Mouse (Mus musculus) spleen, postnatal 36 days (tissue): ENCODE results near the gene Rsph9.

Source experiments
- DNase-seq, 2 experiments: peaks; one replicate each; pipeline ENCODE4 v3.0.0; 2022; ENCODE audit warnings: low spot score in 2 of 2, mixed read lengths in 1 of 2

The Rsph9 gene

GRCm38 (mm10) chr17:46102608-46103159 lies 41.3 kb downstream of the Rsph9 start:
- no peak for DNase-seq

GRCm38 (mm10) chr17:46101906-46102305 lies 42.1 kb downstream of the Rsph9 start:
- DNase-seq, result no peak

DNA sequence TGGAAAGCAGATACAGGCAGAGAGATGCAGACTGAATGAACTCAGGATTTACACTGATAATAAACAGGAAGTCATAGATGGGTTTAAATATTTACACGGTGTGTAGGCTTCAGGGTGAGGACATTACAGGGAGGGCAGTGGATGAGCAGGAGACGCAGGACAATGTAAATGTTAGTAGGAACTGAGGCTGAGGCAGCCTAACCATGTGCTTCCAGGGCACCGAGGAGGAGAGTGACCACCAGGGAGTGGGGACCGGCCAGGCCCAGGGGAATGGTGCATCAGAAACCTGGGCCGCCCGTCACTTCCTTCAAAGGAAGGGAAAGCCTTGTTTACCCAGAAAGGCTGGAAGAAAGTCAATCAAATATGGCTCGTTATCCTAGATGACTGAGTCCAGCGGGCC lies 45.5 kb downstream of the Rsph9 start:
- no peak for DNase-seq

DNA sequence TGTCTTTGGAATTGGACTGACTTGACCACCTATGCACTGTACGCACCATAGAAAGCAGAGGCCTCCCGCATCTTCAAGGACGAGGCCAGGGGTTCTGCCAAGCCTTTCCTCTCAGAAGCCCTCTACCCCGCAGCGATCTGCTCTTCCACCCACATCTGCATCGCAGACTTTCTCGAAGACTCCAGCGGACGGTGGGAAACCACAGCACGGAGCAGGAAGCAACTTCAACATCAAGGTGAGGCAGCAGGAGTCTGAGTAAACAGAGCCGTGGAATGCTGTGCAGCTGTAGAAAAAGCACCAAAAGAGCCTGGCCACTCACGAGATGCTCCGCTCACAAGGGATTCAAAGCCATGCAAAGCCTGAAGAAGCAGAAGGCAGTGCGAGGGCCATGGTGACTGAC lies 52.1 kb downstream of the Rsph9 start:
- DNase-seq, result no peak

GRCm38 (mm10) chr17:46091351-46091750 lies 52.7 kb downstream of the Rsph9 start:
- DNase-seq, result no peak

- DNase-seq, result no peak
Observed at GRCm38 (mm10) chr17:46086341-46086870, 57.6 kb downstream of the Rsph9 start.

- DNase-seq, result peak; percentile 31 to 48
Observed at GRCm38 (mm10) chr17:46084091-46084501, 59.9 kb downstream of the Rsph9 start.

- no peak for DNase-seq
Observed at GRCm38 (mm10) chr17:46083381-46083780, 60.6 kb downstream of the Rsph9 start.

- no peak for DNase-seq
Observed at GRCm38 (mm10) chr17:46081657-46082056, 62.4 kb downstream of the Rsph9 start.

- DNase-seq, result no peak
Observed at GRCm38 (mm10) chr17:46081042-46081441, 63.0 kb downstream of the Rsph9 start.

- DNase-seq, result no peak
Observed at GRCm38 (mm10) chr17:46080388-46080787, 63.6 kb downstream of the Rsph9 start.

GRCm38 (mm10) chr17:46079037-46079436 lies 65.0 kb downstream of the Rsph9 start:
- DNase-seq, result no peak

DNA sequence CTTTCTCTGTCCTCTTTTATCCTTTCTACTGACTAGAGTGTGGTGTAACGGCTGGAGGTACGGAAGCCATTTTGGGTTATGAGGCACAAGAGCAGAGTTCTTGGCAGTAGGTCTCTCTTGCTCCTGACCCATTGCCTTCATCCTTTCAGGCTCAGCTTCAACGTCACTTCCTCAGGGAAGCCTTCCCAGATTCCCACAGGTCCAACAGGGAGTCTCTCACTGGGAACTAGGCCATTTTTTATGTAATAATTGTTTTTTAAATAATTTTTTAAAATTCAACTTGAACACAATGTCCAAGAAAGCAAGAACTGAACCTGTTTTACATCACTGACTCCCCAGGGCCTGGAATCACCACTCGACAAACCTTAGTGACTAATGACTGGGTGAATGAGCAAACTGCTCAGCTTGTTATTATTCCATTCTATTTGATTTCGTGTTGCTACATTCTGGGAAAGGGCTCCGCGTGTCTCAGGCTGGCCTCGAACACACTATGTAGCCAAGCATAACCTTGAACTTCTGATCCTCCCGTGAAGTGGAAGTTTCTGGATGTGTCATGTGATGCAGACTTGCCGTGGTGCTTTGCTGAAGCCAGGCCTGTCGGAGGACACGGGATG lies 66.0 kb downstream of the Rsph9 start:
- DNase-seq, result no peak

GRCm38 (mm10) chr17:46076260-46076551 lies 67.8 kb downstream of the Rsph9 start:
- DNase-seq, result no peak

DNA sequence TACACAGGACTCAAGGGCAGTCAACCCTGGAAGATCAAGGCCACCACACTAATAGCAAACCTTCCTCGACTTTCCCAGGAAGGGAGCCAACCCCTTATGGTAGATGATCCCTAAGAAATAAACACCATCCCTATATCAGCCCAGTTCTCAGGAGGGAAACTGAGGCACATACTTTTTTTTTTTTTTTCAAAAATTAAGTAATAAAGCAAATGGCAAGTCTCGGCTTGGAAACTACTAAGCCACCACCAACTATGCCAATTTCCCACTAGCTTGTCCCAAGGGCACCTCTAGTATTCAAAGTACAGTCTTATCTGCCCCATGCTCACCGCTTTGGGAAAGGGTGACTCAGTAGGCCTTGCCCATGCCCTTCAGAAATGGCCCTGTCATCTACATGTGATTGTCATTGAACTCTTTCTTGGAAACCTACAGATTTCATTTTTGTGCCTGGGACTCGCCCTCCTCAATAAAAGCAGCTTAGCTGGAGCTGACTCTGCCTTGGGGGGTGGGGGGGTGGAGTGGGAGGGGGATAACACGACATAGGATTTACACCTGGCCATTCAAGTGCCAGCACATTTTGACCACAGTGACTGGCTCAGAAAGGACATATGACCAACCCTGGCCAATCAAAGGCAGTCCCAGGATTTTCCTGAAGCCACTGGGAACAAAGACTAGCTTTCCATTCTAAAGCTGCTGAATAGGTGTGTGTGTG lies 68.3 kb downstream of the Rsph9 start:
- no peak for DNase-seq

DNA sequence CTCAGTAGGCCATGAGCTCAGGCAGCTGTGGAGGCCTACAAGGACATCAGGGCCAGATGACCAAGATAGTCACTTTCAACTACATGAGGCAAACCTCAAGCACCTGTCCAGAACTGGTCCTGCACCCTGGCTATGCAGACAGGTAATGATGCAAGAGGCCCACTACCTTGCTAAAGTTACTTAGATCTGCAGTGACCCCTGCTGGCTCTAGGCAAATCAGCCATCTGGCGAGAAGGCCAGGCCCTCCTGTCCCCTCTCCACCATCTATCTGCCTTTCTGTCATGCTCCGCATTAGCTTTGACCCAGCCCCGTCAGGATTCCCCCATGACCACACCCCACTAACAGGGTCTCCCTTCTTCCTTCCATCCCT lies 68.9 kb downstream of the Rsph9 start:
- peak; percentile 46 to 49 for DNase-seq

GRCm38 (mm10) chr17:46074398-46075115 lies 69.5 kb downstream of the Rsph9 start:
- DNase-seq, result no peak

- peak; percentile 85 to 89 for DNase-seq
Observed at GRCm38 (mm10) chr17:46073730-46074301, 70.2 kb downstream of the Rsph9 start.
